Mouse (Mus musculus) left cerebral cortex, postnatal 4 days (tissue): ENCODE data around the gene Ppp6r1. TPM values are rescaled to one million over a fixed set of nuclear protein-coding genes. Genes with fewer than 3 reads are reported as not detected.
"Not testable (repeated sequence)": the region's sequence is repeated elsewhere in the genome, so short reads cannot be mapped to it uniquely, and the experiment has no call there.

ENCODE experiments used
- DNase-seq: peaks from one replicate; pipeline ENCODE4 v3.0.0-alpha.2; 2022
- intact Hi-C: fragments of 180-260 bp; cut with DNase I; formaldehyde crosslinking; loops from one replicate; pipeline ENCODE4 v1.15.1; 2025
- total RNA-seq, 2 experiments: library from RNA; stranded (reverse); gene quantifications; 2 replicates each; pipeline ENCODE4 v1.2.3; 2021

The Ppp6r1 gene
- total RNA-seq, 2 experiments from 2014 or later, result 87.9 to 89.1 TPM

GRCm38 (mm10) chr7:4623544-4624189 lies 35.2 kb downstream of the Ppp6r1 start:
- DNase-seq, result peak; percentile 34
- intact Hi-C loops, result no loop called here

GRCm38 (mm10) chr7:4619979-4620378 lies 38.8 kb downstream of the Ppp6r1 start:
- no peak for DNase-seq
- intact Hi-C loops, result no loop called here

GRCm38 (mm10) chr7:4613740-4614403 lies 44.9 kb downstream of the Ppp6r1 start:
- intact Hi-C loops, result no loop called here

GRCm38 (mm10) chr7:4612956-4613355 lies 45.9 kb downstream of the Ppp6r1 start:
- DNase-seq, result no peak
- intact Hi-C loops, result no loop called here

More at GRCm38 (mm10) chr7:4613740-4614403, 44.9 kb downstream of the Ppp6r1 start:
- no peak for DNase-seq

- intact Hi-C loops, result no loop called here
Measured at GRCm38 (mm10) chr7:4612386-4612785, 46.4 kb downstream of the Ppp6r1 start.

GRCm38 (mm10) chr7:4611921-4612341 lies 46.9 kb downstream of the Ppp6r1 start:
- no peak for DNase-seq
- intact Hi-C loops, result no loop called here

More at GRCm38 (mm10) chr7:4612386-4612785, 46.4 kb downstream of the Ppp6r1 start:
- no peak for DNase-seq

GRCm38 (mm10) chr7:4611511-4611910 lies 47.3 kb downstream of the Ppp6r1 start:
- peak; percentile 20 for DNase-seq
- intact Hi-C loops, result no loop called here

GRCm38 (mm10) chr7:4608002-4608401 lies 50.8 kb downstream of the Ppp6r1 start:
- no peak for DNase-seq
- intact Hi-C loops, result no loop called here

- intact Hi-C loops, result no loop called here
Measured at GRCm38 (mm10) chr7:4603873-4604272, 54.9 kb downstream of the Ppp6r1 start, which contains the start of gene Ptprh. TSS of gene Ptprh (minus strand) at chr7:4604041.

GRCm38 (mm10) chr7:4602969-4603368 lies 55.9 kb downstream of the Ppp6r1 start:
- intact Hi-C loops, result no loop called here
- DNase-seq, result no peak

More at GRCm38 (mm10) chr7:4603873-4604272, 54.9 kb downstream of the Ppp6r1 start, which contains the start of gene Ptprh:
- no peak for DNase-seq

GRCm38 (mm10) chr7:4597046-4597445 lies 61.8 kb downstream of the Ppp6r1 start:
- intact Hi-C loops, DNase-seq: not testable (repeated sequence)

Other genes starting within 250 kb of the Ppp6r1 start
- 10 to 100 TPM; 42.4 to 45.0 TPM for gene Rdh13, start 213.4 kb downstream of the Ppp6r1 start, total RNA-seq
- gene Eps8l1, start 198.3 kb downstream of the Ppp6r1 start, total RNA-seq, result 1 to 10 TPM; 5.1 to 8.0 TPM
- gene Ppp1r12c, start 157.3 kb downstream of the Ppp6r1 start, total RNA-seq, result 100 to 1,000 TPM; 123 to 135 TPM
- gene Tnnt1, start 142.6 kb downstream of the Ppp6r1 start, total RNA-seq, result 1 to 10 TPM in 1 of 2 experiments, under 1 TPM in 1; 0.89 to 1.0 TPM
- gene Tnni3, start 134.8 kb downstream of the Ppp6r1 start, total RNA-seq, result 1 to 10 TPM; 1.8 to 2.0 TPM
- gene Dnaaf3, start 126.6 kb downstream of the Ppp6r1 start, total RNA-seq, result under 1 TPM; 0.50 to 0.77 TPM
- 100 to 1,000 TPM; 205 to 208 TPM for gene Syt5, start 111.5 kb downstream of the Ppp6r1 start, total RNA-seq
- gene Ptprh, start 55.0 kb downstream of the Ppp6r1 start, total RNA-seq, result 1 to 10 TPM; 1.7 to 2.1 TPM
- gene Tmem86b, start 27.6 kb downstream of the Ppp6r1 start, total RNA-seq, result 10 to 100 TPM; 12.5 to 14.8 TPM
- gene Hspbp1, start 26.0 kb upstream of the Ppp6r1 start, total RNA-seq, result 100 to 1,000 TPM in 1 of 2 experiments, 10 to 100 TPM in 1; 99.7 to 111 TPM
- 100 to 1,000 TPM; 258 to 262 TPM for gene Brsk1, start 31.6 kb upstream of the Ppp6r1 start, total RNA-seq
- not detected for gene Tmem150b, start 66.2 kb upstream of the Ppp6r1 start, total RNA-seq
- 10 to 100 TPM; 53.2 to 58.9 TPM for gene Kmt5c, start 81.1 kb upstream of the Ppp6r1 start, total RNA-seq
- gene Cox6b2, start 94.1 kb upstream of the Ppp6r1 start, total RNA-seq, result 1 to 10 TPM; 7.3 to 8.8 TPM
- not detected for gene Fam71e2, start 112.3 kb upstream of the Ppp6r1 start, total RNA-seq
- gene Il11, start 123.8 kb upstream of the Ppp6r1 start, total RNA-seq, result 1 to 10 TPM in 1 of 2 experiments, under 1 TPM in 1; 0.82 to 1.2 TPM
- gene Tmem190, start 123.9 kb upstream of the Ppp6r1 start, total RNA-seq, result not detected
- gene Tmem238, start 130.6 kb upstream of the Ppp6r1 start, total RNA-seq, result 1 to 10 TPM; 5.5 to 6.0 TPM
- gene Rpl28, start 133.9 kb upstream of the Ppp6r1 start, total RNA-seq, result 100 to 1,000 TPM; 603 to 645 TPM
- 100 to 1,000 TPM; 176 to 203 TPM for gene Ube2s, start 153.6 kb upstream of the Ppp6r1 start, total RNA-seq
- 100 to 1,000 TPM; 112 to 126 TPM for gene Shisa7, start 185.7 kb upstream of the Ppp6r1 start, total RNA-seq
- gene Isoc2b, start 211.2 kb upstream of the Ppp6r1 start, total RNA-seq, result 1 to 10 TPM; 1.2 to 1.9 TPM
- 1 to 10 TPM; 6.2 to 6.5 TPM for gene Isoc2a, start 218.1 kb upstream of the Ppp6r1 start, total RNA-seq
- gene Gm36210, start 247.5 kb upstream of the Ppp6r1 start, total RNA-seq, result under 1 TPM; 0.50 to 0.74 TPM